In the genomic region with DNA sequence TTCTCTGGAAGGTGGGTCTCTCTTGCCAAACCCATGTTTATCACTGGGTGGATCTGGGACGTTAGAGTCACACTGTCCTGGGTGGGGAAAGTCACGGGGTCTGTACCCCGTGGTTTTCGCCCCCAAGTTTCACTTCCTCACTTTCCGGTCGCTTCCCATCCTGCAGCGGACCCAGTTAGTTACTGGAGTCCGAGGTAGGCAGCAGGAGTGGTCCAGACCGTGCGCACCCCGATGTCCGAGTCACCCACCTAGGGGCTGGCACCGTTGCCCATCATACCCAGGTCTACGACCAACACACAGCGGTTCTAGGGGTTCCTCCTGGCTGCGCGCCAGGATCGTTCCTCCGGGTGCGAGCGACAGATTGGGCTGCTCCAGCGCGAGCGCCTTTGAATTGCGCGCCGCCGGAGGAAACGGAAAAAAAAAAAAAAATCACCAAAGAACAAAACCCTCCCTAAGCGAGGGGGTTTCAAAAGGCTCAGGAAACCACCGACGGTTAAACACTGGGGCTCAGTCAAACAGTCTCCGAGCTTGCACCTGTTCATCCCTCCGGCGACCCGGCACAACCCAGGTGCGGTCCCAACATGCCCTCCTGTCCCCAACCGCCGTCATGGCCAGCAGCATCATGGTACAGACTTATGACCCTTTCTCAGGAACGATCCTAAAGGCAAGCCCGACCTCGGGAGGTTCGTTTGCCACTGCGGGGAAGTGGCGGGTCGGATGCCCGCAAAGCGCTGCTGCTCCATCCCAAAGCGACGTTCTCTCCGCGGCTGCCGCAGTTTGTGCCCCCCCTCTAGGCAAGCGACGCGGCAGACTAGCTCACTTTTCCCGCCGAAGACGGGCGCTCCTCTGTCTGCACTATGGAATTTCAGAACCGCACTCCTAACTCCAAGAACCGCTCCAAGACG, we compare ENCODE assay signal across 8 mouse cellular contexts. TPM values are rescaled to one million over a fixed set of nuclear protein-coding genes. Genes with fewer than 3 reads are reported as not detected.
A peak's percentile ranks its signal among the peaks of the same experiment; 100 is the strongest.
DNase-seq lines count a peak whose midpoint lies in the region; ATAC-seq lines count a peak whose summit lies in the region.

No protein-coding gene starts in this region.

- peak overlapping the region; percentile 73 for H3K4me3 ChIP-seq in embryonic facial prominence, embryonic 10.5 days
- H3K4me3 ChIP-seq in kidney, embryonic 16.5 days (ENCODE audit: low read length) = peak overlapping the region; percentile 70

- peak; percentile 22 to 25 for DNase-seq in urinary bladder, adult 18-20 months (ENCODE audit: low spot score in 2 of 2)
- DNase-seq in urinary bladder, postnatal 4 days (ENCODE audit: low spot score in 2 of 2) = no peak
- DNase-seq in embryonic facial prominence, embryonic 10.5 days (ENCODE audit: low spot score) = peak; percentile 58
- peak; percentile 43 to 71 for DNase-seq in heart, adult 9 months (ENCODE audit: low spot score in 2 of 2)
- peak; percentile 60 for DNase-seq in lung, postnatal 14 days
- peak; percentile 53 for DNase-seq in retina, embryonic 14.5 days (ENCODE audit: low spot score)
- peak; percentile 19 for DNase-seq in urinary bladder, postnatal 14 days (ENCODE audit: low spot score)

- H3K9me3 ChIP-seq in embryonic facial prominence, embryonic 10.5 days = no peaks in the 10 kb centered on the region
- no peaks in the 10 kb centered on the region for H3K9me3 ChIP-seq in kidney, embryonic 16.5 days (ENCODE audit: low read length)

- H3K9ac ChIP-seq in kidney, embryonic 16.5 days (replicated peaks; ENCODE audit: low read length) = peak overlapping the region; percentile 73

- H3K36me3 ChIP-seq in embryonic facial prominence, embryonic 10.5 days (replicated peaks) = peaks cover 13% of the 10 kb centered on the region
- H3K36me3 ChIP-seq in kidney, embryonic 16.5 days (ENCODE audit: insufficient read depth, low read length) = no peaks in the 10 kb centered on the region

- under 1% methylated on average over 63 of the region's 63 CpGs for WGBS in embryonic facial prominence, embryonic 10.5 days
- under 1% methylated on average over 63 of the region's 63 CpGs for WGBS in kidney, embryonic 16.5 days

- peaks cover 72% of the 10 kb centered on the region for H3K4me1 ChIP-seq in embryonic facial prominence, embryonic 10.5 days
- peaks cover 37% of the 10 kb centered on the region for H3K4me1 ChIP-seq in kidney, embryonic 16.5 days (ENCODE audit: insufficient read depth, low read length)

- H3K27me3 ChIP-seq in embryonic facial prominence, embryonic 10.5 days (replicated peaks; ENCODE audit: low read depth, poor library complexity, severe bottlenecking) = peaks cover 68% of the 10 kb centered on the region
- peaks cover 22% of the 10 kb centered on the region for H3K27me3 ChIP-seq in kidney, embryonic 16.5 days (ENCODE audit: insufficient read depth, low read length)

- peak overlapping the region; percentile 88 for H3K27ac ChIP-seq in embryonic facial prominence, embryonic 10.5 days (replicated peaks)
- H3K27ac ChIP-seq in kidney, embryonic 16.5 days (ENCODE audit: low read length) = peak overlapping the region; percentile 79

- H3K4me2 ChIP-seq in kidney, embryonic 16.5 days (replicated peaks; ENCODE audit: low read depth, low read length) = peak overlapping the region; percentile 94

- 0 out of 2 replicates have a peak, but pooled peaks have one; percentile 1 for ATAC-seq in kidney, embryonic 16.5 days (ENCODE audit: low FRiP score, low TSS enrichment)

RNA-seq across cellular contexts. Expression of gene Cxcr4, which starts 1.0 kb away (rescaled TPM):
- polyA plus RNA-seq in embryonic facial prominence, embryonic 10.5 days (2016; fragmentation: Nextera tagmentation; extraction: Ambion mirVana) = 4.8 and 6.0 TPM in 2 replicates
- 8.7 and 9.0 TPM in 2 replicates for polyA plus RNA-seq in kidney, embryonic 16.5 days (2015; fragmentation: Nextera tagmentation; extraction: Ambion mirVana)

Comparison
In these comparisons a context has a peak if more than half of its experiments do, and no peak if none do; other contexts are left out.
1. DNase-seq: peak in urinary bladder, adult 18-20 months (2 of 2), embryonic facial prominence, embryonic 10.5 days (single experiment), heart, adult 9 months (2 of 2), lung, postnatal 14 days (single experiment), retina, embryonic 14.5 days (single experiment) and urinary bladder, postnatal 14 days (single experiment); none in urinary bladder, postnatal 4 days (0 of 2).